Mouse (Mus musculus) naive thymus-derived CD4-positive, alpha-beta T cell, adult 2 months (primary cell): ENCODE results near the gene Usp20.

Experiments used
- DNase-seq: peaks from one replicate; pipeline ENCODE4 v3.0.0-alpha.2; 2011; ENCODE audit warnings: low read depth

The Usp20 gene

GRCm38 (mm10) chr2:30985111-30986020 lies 3.3 kb downstream of the Usp20 start:
- peak; percentile 50 for DNase-seq

GRCm38 (mm10) chr2:30990221-30990620 lies 8.1 kb downstream of the Usp20 start:
- no peak for DNase-seq

- DNase-seq, result no peak
These were observed 12.8 kb downstream of the Usp20 start for GRCm38 (mm10) chr2:30994853-30995252.

GRCm38 (mm10) chr2:30995432-30995996 lies 13.4 kb downstream of the Usp20 start:
- no peak for DNase-seq

GRCm38 (mm10) chr2:30998443-30999260 lies 16.6 kb downstream of the Usp20 start:
- no peak for DNase-seq

GRCm38 (mm10) chr2:31002857-31003256 lies 20.8 kb downstream of the Usp20 start:
- DNase-seq, result no peak

GRCm38 (mm10) chr2:31005453-31005852 lies 23.4 kb downstream of the Usp20 start:
- DNase-seq, result no peak

GRCm38 (mm10) chr2:31006434-31006833 lies 24.4 kb downstream of the Usp20 start:
- peak; percentile 44 for DNase-seq

- DNase-seq, result no peak
These were observed 25.1 kb downstream of the Usp20 start for GRCm38 (mm10) chr2:31007208-31007607.

GRCm38 (mm10) chr2:31013371-31014120 lies 31.5 kb downstream of the Usp20 start:
- no peak for DNase-seq

- no peak for DNase-seq
These were observed 35.7 kb downstream of the Usp20 start for GRCm38 (mm10) chr2:31017625-31018317.

- no peak for DNase-seq
These were observed 36.4 kb downstream of the Usp20 start for GRCm38 (mm10) chr2:31018519-31018918.

GRCm38 (mm10) chr2:31019011-31019410 lies 36.9 kb downstream of the Usp20 start:
- no peak for DNase-seq

- DNase-seq, result no peak
These were observed 38.1 kb downstream of the Usp20 start for GRCm38 (mm10) chr2:31020202-31020601.

GRCm38 (mm10) chr2:31023940-31024339 lies 41.9 kb downstream of the Usp20 start:
- DNase-seq, result no peak

GRCm38 (mm10) chr2:31024618-31025370 lies 42.7 kb downstream of the Usp20 start:
- peak; percentile 82 for DNase-seq

GRCm38 (mm10) chr2:31025458-31025857 lies 43.4 kb downstream of the Usp20 start:
- DNase-seq, result peak; percentile 26

- no peak for DNase-seq
These were observed 44.6 kb downstream of the Usp20 start for GRCm38 (mm10) chr2:31026642-31027041.

GRCm38 (mm10) chr2:31031972-31032371 lies 49.9 kb downstream of the Usp20 start:
- DNase-seq, result no peak

GRCm38 (mm10) chr2:31036811-31037210 lies 54.7 kb downstream of the Usp20 start:
- no peak for DNase-seq
